Mouse (Mus musculus): ENCODE results near the gene Nlgn2. TPM values are rescaled to one million over a fixed set of nuclear protein-coding genes. Genes with fewer than 3 reads are reported as not detected.

Nlgn2 gene
- polyA plus RNA-seq, 1 experiment = 14.4 TPM

- no peaks in the 10 kb centered on the region for H3K36me3 ChIP-seq (ENCODE audit: control insufficient read depth, insufficient read depth, low read length)
Measured at GRCm38 (mm10) chr11:69801379-69801977, 36.1 kb downstream of the Nlgn2 start, which contains the start of gene Fgf11. Gene Fgf11, minus strand, starts transcription at chr11:69801857.

GRCm38 (mm10) chr11:69800392-69801197 lies 37.0 kb downstream of the Nlgn2 start:
- Histone ChIP-seq H3K36me3 (ENCODE audit: control insufficient read depth, insufficient read depth, low read length) (no peaks in the 10 kb centered on the region), H3K27me3 (ENCODE audit: control insufficient read depth, insufficient read depth, low read length) (peaks cover 20% of the 10 kb centered on the region; the same call in 1 of the 2 replicates), H3K27ac (ENCODE audit: control insufficient read depth, insufficient read depth, low read length) (no peak overlapping the region), H3K4me1 (replicated peaks; ENCODE audit: control insufficient read depth, insufficient read depth, low read length) (peaks cover 36% of the 10 kb centered on the region), H3K4me3 (ENCODE audit: control insufficient read depth, insufficient read depth, low read length) (no peak overlapping the region)
- no peak for DNase-seq
- no peak for TF ChIP-seq CTCF (IDR thresholded peaks at IDR 0.05; ENCODE audit: borderline replicate concordance, control insufficient read depth, extremely low read depth, insufficient read depth, low read length, poor library complexity)
- WGBS = 1% methylated on average over 36 of the region's 36 CpGs

More at GRCm38 (mm10) chr11:69801379-69801977, 36.1 kb downstream of the Nlgn2 start, which contains the start of gene Fgf11:
- Histone ChIP-seq H3K27me3 (ENCODE audit: control insufficient read depth, insufficient read depth, low read length) (peaks cover 20% of the 10 kb centered on the region; the same call in 1 of the 2 replicates), H3K4me1 (replicated peaks; ENCODE audit: control insufficient read depth, insufficient read depth, low read length) (peaks cover 36% of the 10 kb centered on the region), H3K4me3 (ENCODE audit: control insufficient read depth, insufficient read depth, low read length) (peak within 1 kb of the TSS; percentile 50), H3K27ac (ENCODE audit: control insufficient read depth, insufficient read depth, low read length) (no peak within 1 kb of the TSS)
- TF ChIP-seq POLR2A (IDR thresholded peaks at IDR 0.05; ENCODE audit: control insufficient read depth, extremely low read depth, insufficient read depth, low read length, poor library complexity) (no peak), CTCF (IDR thresholded peaks at IDR 0.05; ENCODE audit: borderline replicate concordance, control insufficient read depth, extremely low read depth, insufficient read depth, low read length, poor library complexity) (no peak)
- no peak for DNase-seq
- WGBS = 9% methylated on average over 33 of the region's 33 CpGs

GRCm38 (mm10) chr11:69800138-69800391 lies 37.5 kb downstream of the Nlgn2 start:
- TF ChIP-seq CTCF (IDR thresholded peaks at IDR 0.05; ENCODE audit: borderline replicate concordance, control insufficient read depth, extremely low read depth, insufficient read depth, low read length, poor library complexity) (no peak), POLR2A (IDR thresholded peaks at IDR 0.05; ENCODE audit: control insufficient read depth, extremely low read depth, insufficient read depth, low read length, poor library complexity) (no peak)
- WGBS = 4% methylated on average over 11 of the region's 11 CpGs
- H3K36me3 ChIP-seq (ENCODE audit: control insufficient read depth, insufficient read depth, low read length) = no peaks in the 10 kb centered on the region
- H3K27me3 ChIP-seq (ENCODE audit: control insufficient read depth, insufficient read depth, low read length) = peaks cover 20% of the 10 kb centered on the region; the same call in 1 of the 2 replicates
- no peak overlapping the region for H3K4me3 ChIP-seq (ENCODE audit: control insufficient read depth, insufficient read depth, low read length)
- DNase-seq = no peak
- H3K27ac ChIP-seq (ENCODE audit: control insufficient read depth, insufficient read depth, low read length) = no peak overlapping the region
- peaks cover 36% of the 10 kb centered on the region for H3K4me1 ChIP-seq (replicated peaks; ENCODE audit: control insufficient read depth, insufficient read depth, low read length)

GRCm38 (mm10) chr11:69799394-69800137 lies 38.0 kb downstream of the Nlgn2 start:
- Histone ChIP-seq H3K36me3 (ENCODE audit: control insufficient read depth, insufficient read depth, low read length) (no peaks in the 10 kb centered on the region), H3K4me3 (ENCODE audit: control insufficient read depth, insufficient read depth, low read length) (no peak overlapping the region), H3K27ac (ENCODE audit: control insufficient read depth, insufficient read depth, low read length) (no peak overlapping the region), H3K4me1 (replicated peaks; ENCODE audit: control insufficient read depth, insufficient read depth, low read length) (peaks cover 36% of the 10 kb centered on the region), H3K27me3 (ENCODE audit: control insufficient read depth, insufficient read depth, low read length) (peaks cover 20% of the 10 kb centered on the region; the same call in 1 of the 2 replicates)
- 34% methylated on average over 11 of the region's 12 CpGs for WGBS
- DNase-seq = no peak
- TF ChIP-seq POLR2A (IDR thresholded peaks at IDR 0.05; ENCODE audit: control insufficient read depth, extremely low read depth, insufficient read depth, low read length, poor library complexity) (no peak), CTCF (IDR thresholded peaks at IDR 0.05; ENCODE audit: borderline replicate concordance, control insufficient read depth, extremely low read depth, insufficient read depth, low read length, poor library complexity) (no peak)

GRCm38 (mm10) chr11:69797924-69798323 lies 39.7 kb downstream of the Nlgn2 start:
- H3K27me3 ChIP-seq (ENCODE audit: control insufficient read depth, insufficient read depth, low read length) = peaks cover 18% of the 10 kb centered on the region; the same call in 1 of the 2 replicates
- H3K36me3 ChIP-seq (ENCODE audit: control insufficient read depth, insufficient read depth, low read length) = no peaks in the 10 kb centered on the region
- TF ChIP-seq POLR2A (IDR thresholded peaks at IDR 0.05; ENCODE audit: control insufficient read depth, extremely low read depth, insufficient read depth, low read length, poor library complexity) = no peak
- TF ChIP-seq CTCF (IDR thresholded peaks at IDR 0.05; ENCODE audit: borderline replicate concordance, control insufficient read depth, extremely low read depth, insufficient read depth, low read length, poor library complexity) = no peak
- peaks cover 24% of the 10 kb centered on the region for H3K4me1 ChIP-seq (replicated peaks; ENCODE audit: control insufficient read depth, insufficient read depth, low read length)
- 89% methylated on average over 7 of the region's 7 CpGs for WGBS
- no peak overlapping the region for H3K4me3 ChIP-seq (ENCODE audit: control insufficient read depth, insufficient read depth, low read length)
- no peak overlapping the region for H3K27ac ChIP-seq (ENCODE audit: control insufficient read depth, insufficient read depth, low read length)
- no peak for DNase-seq

- H3K27ac ChIP-seq (ENCODE audit: control insufficient read depth, insufficient read depth, low read length) = no peak overlapping the region
- peaks cover 5% of the 10 kb centered on the region; the same call in 1 of the 2 replicates for H3K27me3 ChIP-seq (ENCODE audit: control insufficient read depth, insufficient read depth, low read length)
- WGBS = 7% methylated on average over 13 of the region's 13 CpGs
Measured at GRCm38 (mm10) chr11:69795983-69796435, 41.6 kb downstream of the Nlgn2 start.

More at GRCm38 (mm10) chr11:69795983-69796435, 41.6 kb downstream of the Nlgn2 start:
- Histone ChIP-seq H3K4me1 (replicated peaks; ENCODE audit: control insufficient read depth, insufficient read depth, low read length) (peaks cover 9% of the 10 kb centered on the region), H3K36me3 (ENCODE audit: control insufficient read depth, insufficient read depth, low read length) (no peaks in the 10 kb centered on the region), H3K4me3 (ENCODE audit: control insufficient read depth, insufficient read depth, low read length) (peak overlapping the region; percentile 76)
- TF ChIP-seq CTCF (IDR thresholded peaks at IDR 0.05; ENCODE audit: borderline replicate concordance, control insufficient read depth, extremely low read depth, insufficient read depth, low read length, poor library complexity) = no peak
- TF ChIP-seq POLR2A (IDR thresholded peaks at IDR 0.05; ENCODE audit: control insufficient read depth, extremely low read depth, insufficient read depth, low read length, poor library complexity) = no peak
- DNase-seq = no peak

Data from thymus, adult 2 months (tissue).